Mouse (Mus musculus): ENCODE data around the gene Wnt5b.
A peak's percentile ranks its signal among the peaks of the same experiment; 100 is the strongest.
"Not testable (repeated sequence)": the region's sequence is repeated elsewhere in the genome, so short reads cannot be mapped to it uniquely, and the experiment has no call there.

Gene Wnt5b

DNA sequence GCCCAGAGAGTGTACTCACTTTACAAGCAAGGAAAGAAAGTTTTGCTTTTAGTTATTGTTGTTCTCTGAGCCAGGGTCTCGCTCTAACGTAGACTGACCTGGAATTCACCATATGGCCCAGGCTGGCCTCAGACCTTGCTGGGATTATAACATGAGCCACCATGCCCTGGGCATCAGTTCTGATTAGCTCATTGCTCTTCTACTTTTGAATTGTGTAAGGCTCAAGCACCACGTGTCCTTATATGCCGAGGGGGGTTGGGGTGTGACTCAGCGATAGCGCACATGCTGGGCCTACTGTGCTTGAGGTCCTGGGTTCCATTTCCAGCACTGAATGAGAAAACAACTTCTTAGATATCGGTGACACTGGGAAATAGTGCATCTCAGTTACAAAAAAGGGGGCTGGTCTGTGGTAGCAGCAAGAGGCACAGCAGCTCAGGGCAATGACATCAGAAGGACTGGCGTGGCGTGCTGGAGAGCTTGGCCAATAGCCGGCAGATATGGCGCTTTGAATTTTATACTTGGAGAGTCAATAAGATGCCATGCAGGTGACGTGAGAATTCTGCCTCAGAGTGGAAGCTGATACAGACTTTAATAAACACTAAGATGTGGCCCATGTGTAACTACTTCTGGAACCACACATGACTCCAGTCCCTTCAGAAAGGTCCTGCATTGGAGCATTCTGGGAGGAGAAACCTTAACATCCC is 57.6 kb downstream of the Wnt5b start:
- DNase-seq (ENCODE audit: low read depth, low spot score) = no peak

DNA sequence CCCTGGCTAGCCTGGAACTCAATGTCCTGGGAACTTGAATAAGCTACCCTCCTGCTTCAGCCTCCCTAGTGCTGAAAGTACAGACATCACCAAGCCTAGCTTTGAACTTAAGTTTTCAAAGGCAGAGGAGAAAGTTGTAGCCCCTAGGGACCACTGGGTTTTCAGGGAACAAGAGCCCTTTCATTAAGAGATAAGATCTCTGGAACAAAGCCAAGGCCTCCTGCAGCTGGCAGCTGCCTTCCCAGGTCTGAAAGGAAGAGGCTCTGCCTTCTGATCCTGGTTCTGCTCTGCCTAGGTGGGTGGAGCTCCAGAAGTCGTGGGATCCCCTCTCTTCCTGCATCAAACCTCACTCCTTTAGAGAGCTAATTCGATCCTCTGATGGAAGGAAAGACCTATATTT is 58.7 kb downstream of the Wnt5b start:
- DNase-seq (ENCODE audit: low read depth, low spot score) = no peak

DNA sequence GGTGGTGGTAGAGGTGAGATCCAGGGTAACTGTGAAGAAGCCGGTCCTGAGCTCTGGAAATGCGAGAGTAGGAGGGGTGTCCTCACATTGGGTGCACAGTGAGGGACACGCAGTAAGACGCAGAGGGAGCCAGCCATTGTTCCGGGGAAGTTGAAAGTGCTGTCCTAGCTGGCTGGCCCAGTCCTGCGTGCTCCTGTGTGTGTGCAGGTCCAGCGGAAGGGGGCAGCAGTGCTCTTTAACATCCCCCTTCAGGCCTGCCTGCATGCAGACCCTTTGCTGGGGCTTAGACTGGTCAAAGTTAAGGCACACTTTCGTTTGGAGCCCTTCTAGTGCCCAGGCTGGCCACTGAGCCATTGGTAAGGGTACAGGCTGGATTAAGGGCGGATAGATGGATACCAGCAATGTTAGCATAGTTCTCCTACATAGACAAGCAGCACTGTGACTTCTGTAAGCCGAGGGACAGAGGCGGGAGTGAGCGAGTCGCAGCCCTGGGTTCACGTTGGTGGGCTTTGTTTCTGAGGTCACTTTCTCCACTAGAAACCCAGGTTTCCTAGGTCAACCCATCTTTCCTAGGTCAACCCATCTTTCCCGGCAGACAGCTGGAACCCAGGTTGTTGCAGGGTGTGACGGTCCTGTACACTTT is 61.1 kb downstream of the Wnt5b start:
- no peak for DNase-seq (ENCODE audit: low read depth, low spot score)

DNA sequence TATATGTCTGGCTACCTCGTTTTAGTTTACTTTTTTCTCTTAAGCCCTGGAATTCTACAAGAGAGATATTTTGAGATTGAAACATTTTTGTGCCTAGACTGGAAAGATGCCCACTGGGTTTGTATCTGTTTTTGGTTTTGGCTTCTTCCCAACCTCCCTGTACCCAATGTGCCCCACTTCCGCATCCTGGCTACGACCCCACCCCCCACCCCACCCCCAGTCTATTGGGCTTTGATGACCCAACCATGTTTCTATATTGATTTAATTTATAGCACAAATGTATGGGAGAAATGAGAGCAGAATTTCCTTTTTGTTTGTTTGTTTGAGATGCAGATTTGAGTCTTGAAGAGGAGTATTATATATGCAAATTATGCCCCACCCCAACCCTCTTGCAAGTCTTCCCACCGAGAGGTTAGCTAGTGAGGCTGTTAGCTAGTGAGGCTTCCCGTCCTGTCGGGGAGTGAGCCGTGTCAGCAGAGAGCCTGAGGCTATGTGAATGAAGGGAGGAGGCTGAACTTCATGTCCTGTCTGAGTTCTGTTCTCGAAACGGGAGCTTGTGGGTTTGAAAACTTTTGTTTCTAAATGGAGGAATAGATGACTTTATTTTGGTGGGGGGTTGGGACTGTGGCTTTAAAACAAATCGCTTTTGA is 62.3 kb downstream of the Wnt5b start:
- DNase-seq (ENCODE audit: low read depth, low spot score) = not testable (repeated sequence)

DNA sequence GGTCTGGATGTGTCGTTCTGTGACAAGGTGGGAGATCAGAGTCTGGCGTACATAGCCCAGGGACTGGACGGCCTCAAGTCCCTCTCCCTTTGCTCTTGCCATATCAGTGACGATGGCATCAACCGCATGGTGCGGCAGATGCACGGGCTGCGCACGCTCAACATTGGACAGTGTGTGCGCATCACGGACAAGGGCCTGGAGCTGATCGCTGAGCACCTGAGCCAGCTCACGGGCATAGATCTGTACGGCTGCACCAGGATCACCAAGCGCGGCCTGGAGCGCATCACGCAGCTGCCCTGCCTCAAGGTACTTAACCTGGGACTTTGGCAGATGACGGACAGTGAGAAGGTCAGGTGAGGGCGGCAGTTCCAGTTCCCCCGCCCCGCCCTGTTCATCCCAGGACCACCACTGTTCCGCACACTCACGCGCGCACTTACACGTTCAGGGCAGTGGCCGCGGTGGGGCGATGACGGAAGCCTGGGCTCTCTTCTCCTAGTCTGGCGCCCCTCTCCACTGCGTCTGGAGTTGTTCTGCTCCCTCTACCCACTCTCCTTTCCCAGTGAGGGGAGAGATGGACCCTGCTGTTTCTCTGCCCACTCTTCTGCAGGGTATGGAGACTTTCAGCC is 63.3 kb downstream of the Wnt5b start:
- no peak for DNase-seq (ENCODE audit: low read depth, low spot score)

DNA sequence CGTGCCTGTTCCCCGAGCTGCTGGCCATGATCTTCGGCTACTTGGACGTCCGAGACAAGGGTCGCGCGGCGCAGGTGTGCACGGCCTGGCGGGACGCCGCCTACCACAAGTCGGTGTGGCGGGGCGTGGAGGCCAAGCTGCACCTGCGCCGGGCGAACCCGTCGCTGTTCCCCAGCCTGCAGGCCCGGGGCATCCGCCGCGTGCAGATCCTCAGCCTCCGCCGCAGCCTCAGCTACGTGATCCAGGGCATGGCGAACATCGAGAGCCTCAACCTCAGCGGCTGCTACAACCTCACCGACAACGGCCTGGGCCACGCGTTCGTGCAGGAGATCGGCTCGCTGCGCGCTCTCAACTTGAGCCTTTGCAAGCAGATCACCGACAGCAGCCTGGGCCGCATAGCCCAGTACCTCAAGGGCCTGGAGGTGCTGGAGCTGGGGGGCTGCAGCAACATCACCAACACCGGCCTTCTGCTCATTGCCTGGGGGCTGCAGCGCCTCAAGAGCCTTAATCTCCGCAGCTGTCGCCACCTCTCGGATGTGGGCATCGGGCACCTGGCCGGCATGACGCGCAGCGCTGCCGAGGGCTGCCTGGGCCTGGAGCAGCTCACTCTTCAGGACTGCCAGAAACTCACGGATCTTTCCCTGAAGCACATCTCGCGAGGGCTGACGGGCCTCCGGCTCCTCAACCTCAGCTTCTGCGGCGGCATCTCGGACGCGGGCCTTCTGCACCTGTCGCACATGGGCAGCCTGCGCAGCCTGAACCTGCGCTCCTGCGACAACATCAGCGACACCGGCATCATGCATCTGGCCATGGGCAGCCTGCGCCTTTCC is 64.1 kb downstream of the Wnt5b start:
- DNase-seq (ENCODE audit: low read depth, low spot score) = no peak

DNA sequence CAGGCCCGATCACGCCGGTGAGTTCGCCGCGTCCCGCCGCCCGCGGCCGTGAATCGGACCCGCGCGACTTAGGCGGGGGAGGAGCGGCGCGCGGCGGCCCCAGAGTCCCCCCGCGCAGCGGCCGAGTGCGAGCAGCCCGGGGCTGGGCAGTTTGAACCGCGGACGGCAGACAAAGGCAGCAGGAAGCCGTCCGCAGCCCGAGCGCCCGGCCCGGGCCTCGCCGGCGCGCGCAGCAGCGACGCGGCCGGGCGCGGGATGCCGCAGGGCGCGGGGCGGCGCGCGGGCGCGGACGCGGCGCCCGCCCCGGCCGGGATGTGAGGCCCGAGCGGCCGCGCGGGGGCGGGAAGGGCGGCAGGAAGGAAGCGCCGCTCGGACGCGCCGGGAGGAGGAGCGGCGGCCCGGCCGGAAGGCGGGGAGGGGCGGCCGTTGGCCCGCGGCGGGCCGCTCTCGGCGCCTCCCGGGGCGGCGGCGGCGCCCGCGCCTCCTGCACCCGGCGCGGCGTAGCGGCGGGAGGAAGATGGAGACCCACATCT is 64.7 kb downstream of the Wnt5b start, which contains the start of gene Fbxl14:
Fbxl14 (plus strand) TSS at position 326 of the 533 bp plus-strand sequence.
- no peak for DNase-seq (ENCODE audit: low read depth, low spot score)

DNA sequence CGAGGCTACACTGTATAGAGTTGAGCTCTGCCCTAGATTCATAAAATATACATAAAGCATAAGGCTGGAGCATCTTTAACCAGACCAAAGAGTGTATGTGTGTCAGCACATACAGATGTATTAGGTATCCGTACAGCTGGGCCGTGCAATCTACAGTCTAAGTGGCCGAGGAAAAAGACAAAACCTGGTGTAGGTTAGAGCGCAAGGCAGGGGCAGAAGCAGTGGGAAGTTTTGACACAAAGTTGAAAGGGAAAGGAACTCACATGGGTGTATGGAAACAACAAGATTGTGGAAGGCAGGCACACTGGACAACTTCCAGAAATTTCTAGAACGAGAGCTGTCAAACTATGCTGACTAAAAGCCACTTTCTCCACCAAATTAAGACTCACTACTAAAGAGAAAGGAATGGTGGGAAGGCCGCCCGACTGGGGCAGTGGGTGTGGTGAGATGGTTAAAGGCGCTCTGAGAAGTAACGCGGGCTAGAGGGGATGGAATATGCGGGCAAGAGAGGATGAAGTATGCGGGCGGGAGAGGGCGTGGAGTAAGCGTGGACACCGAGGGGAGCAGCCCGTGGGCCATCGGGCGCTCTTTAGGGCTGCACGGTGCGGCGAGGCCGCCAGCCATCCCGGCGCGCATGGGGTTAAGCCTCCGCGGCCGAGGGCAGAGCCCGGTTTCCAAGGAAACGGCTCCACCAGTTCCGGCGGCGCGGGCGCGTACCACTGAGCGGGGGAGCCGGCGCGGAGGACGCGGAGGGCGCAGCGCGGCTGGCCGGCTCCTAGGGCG is 65.4 kb downstream of the Wnt5b start:
- peak; percentile 65 for DNase-seq (ENCODE audit: low read depth, low spot score)

DNA sequence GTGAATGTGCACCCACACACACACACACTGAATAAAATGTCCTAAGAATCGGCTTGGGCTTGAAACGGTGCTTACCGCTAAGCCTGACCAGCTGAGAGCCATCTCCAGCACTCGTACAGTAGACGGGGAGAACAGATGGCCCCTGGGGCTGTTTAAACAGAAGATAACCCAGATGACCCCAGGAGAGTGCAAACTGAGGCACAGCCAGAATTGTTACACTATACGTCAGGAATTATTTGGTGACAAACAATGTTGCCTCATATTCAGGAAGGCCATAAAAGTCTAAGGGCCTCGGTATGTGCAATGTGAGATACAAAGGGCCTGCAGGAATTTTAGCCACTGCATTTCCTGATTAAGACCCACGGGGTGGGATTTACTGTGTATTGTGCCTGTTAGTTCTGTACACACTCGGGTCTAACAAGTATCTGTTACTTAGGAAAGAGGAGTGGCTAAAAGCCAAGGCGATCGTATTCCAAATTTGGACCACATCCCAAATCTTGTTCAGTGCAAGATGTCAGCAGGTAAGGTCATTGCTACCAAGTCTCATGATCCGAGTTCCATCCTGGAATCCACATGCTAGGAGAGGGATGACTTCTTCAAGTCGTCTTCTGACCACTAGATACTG is 66.3 kb downstream of the Wnt5b start:
- DNase-seq (ENCODE audit: low read depth, low spot score) = no peak

DNA sequence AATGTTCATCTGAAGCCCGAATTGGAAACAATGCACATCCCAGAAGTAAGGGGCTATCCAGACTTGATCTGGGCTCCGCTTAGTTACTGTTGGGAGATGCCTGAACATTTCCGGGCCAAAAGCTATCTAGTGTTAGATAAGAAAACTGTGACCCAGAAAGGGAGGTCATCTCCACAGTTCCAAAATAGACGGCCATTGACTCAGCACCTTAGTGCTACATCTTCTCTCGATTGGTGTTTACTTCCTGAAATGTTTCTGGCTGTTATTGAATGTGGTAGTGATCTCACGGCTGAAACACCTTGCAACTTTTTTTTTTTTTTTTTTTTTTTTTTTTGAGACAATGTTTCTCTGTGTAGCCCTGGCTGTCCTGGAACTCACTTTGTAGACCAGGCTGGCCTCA is 68.2 kb downstream of the Wnt5b start:
- DNase-seq (ENCODE audit: low read depth, low spot score) = no peak

DNA sequence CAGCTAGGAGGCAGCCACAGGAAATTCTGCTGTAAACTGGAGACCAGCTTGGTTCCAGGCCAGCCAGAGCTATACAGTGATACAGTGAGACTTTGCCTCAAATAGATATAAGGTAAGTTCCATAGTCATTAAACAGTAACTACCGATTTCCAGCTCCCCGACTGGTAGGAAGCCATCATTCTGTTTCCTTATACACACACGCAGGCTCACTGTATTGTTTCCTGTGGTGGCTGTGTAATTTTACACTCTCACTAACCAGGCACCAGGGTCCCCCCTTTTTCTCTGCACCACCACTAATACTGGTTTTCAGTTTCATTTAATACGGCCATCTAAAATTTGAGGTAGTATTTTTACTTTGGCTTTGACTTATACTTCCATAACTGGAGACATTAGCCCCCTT is 70.2 kb downstream of the Wnt5b start:
- no peak for DNase-seq (ENCODE audit: low read depth, low spot score)

DNA sequence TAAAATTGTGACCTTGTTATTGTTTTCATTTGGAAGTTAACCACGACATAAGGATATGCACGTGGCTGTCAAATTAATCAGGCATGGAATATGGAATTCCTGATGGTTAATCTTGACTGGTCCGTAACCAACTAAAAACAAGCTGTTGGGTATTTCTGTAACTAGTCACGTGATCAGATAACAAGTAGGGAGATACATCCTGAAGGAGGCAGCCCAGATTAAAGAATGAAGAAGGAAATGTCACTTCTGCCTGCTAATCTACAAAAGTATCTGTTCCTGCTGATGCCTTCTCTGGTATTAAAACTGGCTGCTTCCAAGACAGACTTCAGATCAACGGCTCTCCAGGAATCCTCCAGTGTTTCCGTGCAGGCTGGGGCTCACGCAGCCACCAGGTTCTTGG is 70.7 kb downstream of the Wnt5b start:
- DNase-seq (ENCODE audit: low read depth, low spot score) = no peak

DNA sequence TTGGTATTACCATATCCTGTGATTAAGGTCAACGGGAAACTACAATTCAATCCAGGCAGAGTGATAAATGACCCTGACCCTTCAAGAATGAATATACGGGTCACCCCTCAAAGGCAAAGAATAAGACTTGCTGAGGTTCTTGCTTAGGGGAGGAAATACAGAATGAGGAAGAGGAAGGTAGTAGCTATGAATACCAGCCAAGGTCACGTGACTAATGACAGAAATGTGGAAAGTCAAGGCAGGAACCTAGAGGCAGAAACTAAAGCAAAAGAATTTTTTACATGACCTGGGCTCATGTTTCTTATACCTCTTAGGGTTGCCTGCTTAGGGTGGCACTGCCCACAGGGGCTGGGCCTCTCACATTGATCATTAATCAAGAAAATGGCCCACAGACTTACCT is 71.4 kb downstream of the Wnt5b start:
- DNase-seq (ENCODE audit: low read depth, low spot score) = no peak

DNA sequence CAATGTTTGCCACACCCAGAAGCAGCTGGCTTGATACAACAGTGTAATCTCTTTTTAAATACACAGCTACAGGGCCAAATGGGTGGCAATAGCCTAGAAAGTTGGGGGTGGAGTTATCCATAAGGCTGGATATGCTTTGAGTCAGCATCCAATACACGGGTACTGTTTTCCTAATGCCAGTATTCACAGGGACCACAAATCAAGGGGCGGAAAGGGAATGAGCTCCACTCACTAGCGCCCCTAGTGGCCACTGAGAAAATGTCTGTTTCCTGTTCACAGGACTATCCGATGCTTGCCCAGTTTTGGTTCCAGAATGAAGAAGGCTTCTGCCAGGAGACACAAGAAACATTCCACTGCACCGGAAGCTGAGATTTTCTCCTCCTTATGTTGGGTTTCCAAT is 72.0 kb downstream of the Wnt5b start:
- peak; percentile 46 for DNase-seq (ENCODE audit: low read depth, low spot score)

DNA sequence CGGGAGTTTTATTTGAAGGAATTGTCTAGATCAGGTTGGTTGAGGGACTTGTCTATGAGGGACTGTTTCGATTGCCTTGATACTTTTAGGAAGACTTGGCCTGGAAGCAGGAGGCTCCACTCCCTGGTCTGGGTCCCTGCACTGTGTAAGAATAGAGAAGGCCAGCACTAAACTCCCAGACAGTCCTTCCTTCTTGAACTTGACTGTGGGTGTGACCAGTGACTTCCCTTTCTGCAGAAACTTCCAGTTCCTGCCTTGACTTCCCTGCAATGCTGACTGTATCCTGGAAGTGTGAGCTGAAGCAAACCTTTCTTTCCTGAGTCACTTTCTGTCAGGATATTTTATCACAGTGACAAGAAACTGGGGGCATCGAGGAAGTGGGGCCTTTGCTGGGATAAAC is 73.4 kb downstream of the Wnt5b start:
- no peak for DNase-seq (ENCODE audit: low read depth, low spot score)

DNA sequence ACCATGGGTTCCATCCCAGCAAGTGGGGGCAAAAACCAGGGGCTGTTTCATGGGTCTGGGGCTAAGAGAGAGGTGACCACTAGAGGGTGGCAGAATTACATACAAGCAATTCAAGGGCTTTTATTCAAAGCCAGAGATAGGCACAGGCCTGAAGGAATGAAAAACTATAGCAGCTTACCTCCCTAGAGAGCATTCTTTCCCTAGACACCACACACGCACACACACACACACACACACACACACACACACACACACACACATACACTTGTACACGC is 76.4 kb downstream of the Wnt5b start:
- DNase-seq (ENCODE audit: low read depth, low spot score) = no peak

DNA sequence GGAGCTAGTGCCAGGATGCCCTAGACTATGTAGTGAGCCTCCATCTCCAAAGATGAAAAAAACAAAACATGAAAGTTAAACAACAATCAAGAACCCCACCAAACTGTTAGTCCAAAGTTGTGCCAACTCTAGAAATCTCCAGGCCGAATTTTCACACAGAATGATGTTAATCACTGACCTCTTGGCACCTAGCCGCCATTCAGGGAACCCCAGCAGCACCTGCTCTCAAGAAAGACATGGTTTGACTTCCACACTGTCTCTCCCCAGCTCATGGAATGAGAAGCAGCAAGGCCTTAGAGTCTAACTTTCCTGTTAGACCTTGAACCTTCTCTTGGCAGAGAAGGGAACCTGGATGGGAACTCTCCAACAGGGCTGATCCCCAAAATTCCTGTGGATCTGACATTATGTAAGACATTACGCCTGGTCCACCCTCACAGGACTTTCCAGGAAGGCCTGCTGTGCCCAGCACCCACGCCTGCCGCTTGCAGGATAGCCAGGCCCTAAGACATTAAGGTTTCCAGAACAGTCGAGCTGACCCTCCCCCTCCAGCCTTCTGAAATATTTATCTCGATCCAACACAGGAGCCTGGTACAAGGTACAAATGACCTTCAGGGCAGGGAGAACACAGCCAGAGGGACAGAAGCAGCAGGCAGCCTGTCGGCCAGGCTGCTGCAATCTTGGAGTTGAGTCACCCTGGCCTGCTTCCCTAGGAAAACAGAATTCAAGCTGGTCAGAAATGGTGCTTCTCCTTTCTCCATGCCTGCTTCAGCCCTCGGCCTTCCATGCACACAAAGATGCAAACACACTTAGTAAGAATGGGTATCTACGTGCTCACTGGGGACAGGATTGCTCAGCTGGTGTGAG is 77.0 kb downstream of the Wnt5b start:
- no peak for DNase-seq (ENCODE audit: low read depth, low spot score)

DNA sequence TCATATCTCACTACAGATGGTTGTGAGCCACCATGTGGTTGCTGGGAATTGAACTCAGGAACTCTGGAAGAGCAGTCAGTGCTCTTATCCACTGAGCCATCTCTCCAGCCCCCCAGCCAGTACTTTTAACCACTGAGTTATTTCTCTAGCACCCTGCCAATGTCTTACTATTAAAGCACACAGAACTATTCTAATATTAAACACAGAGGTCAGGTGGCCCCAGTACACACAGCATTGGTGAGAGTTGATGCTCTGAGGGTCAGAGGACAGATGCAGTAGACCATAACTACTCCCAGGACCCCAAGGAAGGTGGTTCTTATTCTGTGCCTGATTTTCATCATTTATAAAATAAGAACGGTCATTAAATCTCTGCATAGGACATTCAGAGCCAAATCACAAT is 78.0 kb downstream of the Wnt5b start:
- no peak for DNase-seq (ENCODE audit: low read depth, low spot score)

DNA sequence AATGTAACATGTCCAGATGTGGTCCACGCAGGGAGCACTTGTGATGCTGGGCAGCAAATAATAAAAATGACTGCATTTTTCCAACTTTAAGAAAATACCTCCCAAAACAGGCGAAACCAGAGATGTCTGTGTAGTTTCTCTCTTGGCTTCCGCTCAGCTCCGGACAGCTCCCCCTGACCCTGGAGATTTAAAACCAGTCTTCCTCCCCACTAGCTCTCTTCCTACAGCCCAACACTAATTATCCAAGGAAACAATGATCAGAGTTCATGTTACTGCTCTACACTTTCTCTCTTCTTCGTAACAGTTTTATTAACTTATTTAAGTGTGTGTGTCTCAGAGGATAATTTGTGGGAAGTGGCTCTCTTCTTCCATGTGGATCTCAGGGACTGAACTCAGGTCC is 83.8 kb downstream of the Wnt5b start:
- DNase-seq (ENCODE audit: low read depth, low spot score) = no peak
